Mouse (Mus musculus): ENCODE measurements around the gene Hoxa4. TPM values are rescaled to one million over a fixed set of nuclear protein-coding genes. Genes with fewer than 3 reads are reported as not detected.

Hoxa4 gene
- polyA plus RNA-seq, 1 experiment from 2014 or later = 0.13 TPM

- Histone ChIP-seq H3K27me3 (ENCODE audit: control insufficient read depth, insufficient read depth, low read depth, low read length) (peaks cover 62% of the 10 kb centered on the region), H3K4me1 (ENCODE audit: control insufficient read depth, low read depth, low read length) (peaks cover 3% of the 10 kb centered on the region; the same call in 1 of the 2 replicates), H3K9me3 (replicated peaks; ENCODE audit: control insufficient read depth, low read length) (no peaks in the 10 kb centered on the region), H3K4me3 (ENCODE audit: low read depth, low read length) (no peak overlapping the region), H3K36me3 (ENCODE audit: control insufficient read depth, insufficient read depth) (no peaks in the 10 kb centered on the region), H3K27ac (ENCODE audit: low read length) (no peak overlapping the region), H3K4me2 (ENCODE audit: low read depth, low read length) (no peak overlapping the region), H3K9ac (ENCODE audit: low read depth, low read length) (no peak overlapping the region)
- WGBS (ENCODE audit: insufficient replicate concordance) = 41% methylated on average over 3 of the region's 3 CpGs
- ATAC-seq (ENCODE audit: low read depth) = no peak
These were observed 5.7 kb downstream of the Hoxa4 start for GRCm38 (mm10) chr6:52185834-52186233.

DNA sequence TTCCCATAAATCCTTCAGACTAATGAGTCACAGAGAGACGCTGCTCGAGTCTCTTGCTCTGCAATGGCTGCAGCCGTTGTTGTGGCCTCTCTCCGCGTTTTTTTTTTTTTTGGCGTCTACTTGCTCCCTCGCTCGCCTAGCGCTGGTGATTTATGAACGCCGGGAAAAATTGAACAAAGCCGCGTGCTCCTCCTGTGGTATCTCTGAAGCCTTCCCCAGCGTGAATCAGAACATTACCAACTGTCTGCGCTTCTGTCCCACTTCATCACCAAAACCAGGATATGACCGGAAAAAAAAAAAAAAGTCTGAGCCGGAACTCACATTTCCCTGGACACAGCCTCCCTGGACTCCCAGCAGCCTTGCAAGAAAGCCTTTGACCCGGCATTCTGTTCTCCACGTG lies 6.3 kb downstream of the Hoxa4 start:
- H3K4me1 ChIP-seq (ENCODE audit: control insufficient read depth, low read depth, low read length) = peaks cover 3% of the 10 kb centered on the region; the same call in 1 of the 2 replicates
- no peaks in the 10 kb centered on the region for H3K9me3 ChIP-seq (replicated peaks; ENCODE audit: control insufficient read depth, low read length)
- H3K4me3 ChIP-seq (ENCODE audit: low read depth, low read length) = no peak overlapping the region
- H3K36me3 ChIP-seq (ENCODE audit: control insufficient read depth, insufficient read depth) = no peaks in the 10 kb centered on the region
- no peak overlapping the region for H3K27ac ChIP-seq (ENCODE audit: low read length)
- peaks cover 62% of the 10 kb centered on the region for H3K27me3 ChIP-seq (ENCODE audit: control insufficient read depth, insufficient read depth, low read depth, low read length)
- ATAC-seq (ENCODE audit: low read depth) = no peak
- H3K9ac ChIP-seq (ENCODE audit: low read depth, low read length) = no peak overlapping the region
- WGBS (ENCODE audit: insufficient replicate concordance) = 10% methylated on average over 19 of the region's 19 CpGs
- 0 out of 2 replicates have a peak overlapping the region, but pooled peaks have one; percentile 10 for H3K4me2 ChIP-seq (ENCODE audit: low read depth, low read length)

- Histone ChIP-seq H3K4me3 (ENCODE audit: low read depth, low read length) (no peak overlapping the region), H3K4me2 (ENCODE audit: low read depth, low read length) (no peak overlapping the region), H3K4me1 (ENCODE audit: control insufficient read depth, low read depth, low read length) (peaks cover 3% of the 10 kb centered on the region; the same call in 1 of the 2 replicates), H3K9me3 (replicated peaks; ENCODE audit: control insufficient read depth, low read length) (no peaks in the 10 kb centered on the region), H3K9ac (ENCODE audit: low read depth, low read length) (no peak overlapping the region), H3K27me3 (ENCODE audit: control insufficient read depth, insufficient read depth, low read depth, low read length) (peaks cover 62% of the 10 kb centered on the region), H3K36me3 (ENCODE audit: control insufficient read depth, insufficient read depth) (no peaks in the 10 kb centered on the region), H3K27ac (ENCODE audit: low read length) (no peak overlapping the region)
- no peak for ATAC-seq (ENCODE audit: low read depth)
- 35% methylated on average over 6 of the region's 6 CpGs for WGBS (ENCODE audit: insufficient replicate concordance)
These were observed 6.9 kb downstream of the Hoxa4 start for GRCm38 (mm10) chr6:52184668-52185067.

- no peaks in the 10 kb centered on the region for H3K9me3 ChIP-seq (replicated peaks; ENCODE audit: control insufficient read depth, low read length)
- peaks cover 3% of the 10 kb centered on the region; the same call in 1 of the 2 replicates for H3K4me1 ChIP-seq (ENCODE audit: control insufficient read depth, low read depth, low read length)
- WGBS (ENCODE audit: insufficient replicate concordance) = 40% methylated on average over 10 of the region's 10 CpGs
- peak; percentile 64 for ATAC-seq (ENCODE audit: low read depth)
- no peak overlapping the region for H3K27ac ChIP-seq (ENCODE audit: low read length)
- peaks cover 62% of the 10 kb centered on the region for H3K27me3 ChIP-seq (ENCODE audit: control insufficient read depth, insufficient read depth, low read depth, low read length)
- peak overlapping the region; percentile 27; the same call in 1 of the 2 replicates for H3K4me2 ChIP-seq (ENCODE audit: low read depth, low read length)
- H3K9ac ChIP-seq (ENCODE audit: low read depth, low read length) = no peak overlapping the region
- H3K36me3 ChIP-seq (ENCODE audit: control insufficient read depth, insufficient read depth) = no peaks in the 10 kb centered on the region
- no peak overlapping the region for H3K4me3 ChIP-seq (ENCODE audit: low read depth, low read length)
These were observed 8.1 kb downstream of the Hoxa4 start for GRCm38 (mm10) chr6:52183311-52184080.

DNA sequence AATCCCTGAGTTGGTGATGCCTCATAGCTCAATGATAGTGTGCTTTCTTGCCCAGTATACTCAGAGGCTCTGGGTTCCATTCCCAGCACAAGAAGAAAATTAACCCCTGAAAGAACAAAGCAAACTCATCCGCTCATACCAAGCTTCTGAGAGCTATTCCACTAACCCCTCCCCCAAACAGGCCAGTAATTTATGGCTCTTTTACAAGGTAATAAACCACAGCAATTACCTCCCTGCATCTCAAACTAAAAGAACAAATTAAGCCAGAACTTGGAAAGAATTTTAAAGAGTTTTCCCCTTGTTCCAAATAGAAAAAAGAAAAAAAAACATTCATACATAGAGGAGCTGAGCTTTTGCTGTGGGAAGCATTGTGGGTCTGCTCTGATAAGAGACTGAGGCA lies 8.8 kb downstream of the Hoxa4 start:
- Histone ChIP-seq H3K4me1 (ENCODE audit: control insufficient read depth, low read depth, low read length) (peaks cover 3% of the 10 kb centered on the region; the same call in 1 of the 2 replicates), H3K9ac (ENCODE audit: low read depth, low read length) (no peak overlapping the region), H3K36me3 (ENCODE audit: control insufficient read depth, insufficient read depth) (no peaks in the 10 kb centered on the region), H3K4me3 (ENCODE audit: low read depth, low read length) (no peak overlapping the region), H3K4me2 (ENCODE audit: low read depth, low read length) (no peak overlapping the region; the same call in 1 of the 2 replicates), H3K27me3 (ENCODE audit: control insufficient read depth, insufficient read depth, low read depth, low read length) (peaks cover 68% of the 10 kb centered on the region), H3K9me3 (replicated peaks; ENCODE audit: control insufficient read depth, low read length) (no peaks in the 10 kb centered on the region), H3K27ac (ENCODE audit: low read length) (no peak overlapping the region)
- 67% methylated on average over 1 of the region's 1 CpGs for WGBS (ENCODE audit: insufficient replicate concordance)
- no peak for ATAC-seq (ENCODE audit: low read depth)

DNA sequence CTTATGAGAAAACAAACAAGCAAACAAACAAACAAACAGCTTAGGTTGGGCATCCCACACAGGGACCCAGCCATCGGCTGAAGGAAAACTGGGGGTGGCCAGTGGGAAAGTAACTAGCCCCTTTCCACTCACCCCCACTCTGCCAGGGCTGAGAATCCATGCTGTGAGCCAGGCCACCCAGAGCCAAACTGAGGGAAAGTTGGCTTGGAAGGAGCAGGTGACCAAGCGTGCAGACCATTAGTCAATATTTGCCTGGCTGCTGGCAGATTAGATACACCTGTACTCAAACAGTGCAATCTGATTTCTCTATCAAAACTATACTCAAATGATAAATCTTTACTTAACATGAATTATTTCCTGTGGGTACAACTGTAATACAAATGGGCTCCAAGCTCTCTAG lies 9.5 kb downstream of the Hoxa4 start:
- H3K4me3 ChIP-seq (ENCODE audit: low read depth, low read length) = no peak overlapping the region
- H3K27ac ChIP-seq (ENCODE audit: low read length) = no peak overlapping the region
- peaks cover 3% of the 10 kb centered on the region; the same call in 1 of the 2 replicates for H3K4me1 ChIP-seq (ENCODE audit: control insufficient read depth, low read depth, low read length)
- H3K36me3 ChIP-seq (ENCODE audit: control insufficient read depth, insufficient read depth) = no peaks in the 10 kb centered on the region
- H3K4me2 ChIP-seq (ENCODE audit: low read depth, low read length) = no peak overlapping the region
- H3K27me3 ChIP-seq (ENCODE audit: control insufficient read depth, insufficient read depth, low read depth, low read length) = peaks cover 68% of the 10 kb centered on the region
- no peaks in the 10 kb centered on the region for H3K9me3 ChIP-seq (replicated peaks; ENCODE audit: control insufficient read depth, low read length)
- no peak for ATAC-seq (ENCODE audit: low read depth)
- 48% methylated on average over 2 of the region's 2 CpGs for WGBS (ENCODE audit: insufficient replicate concordance)
- no peak overlapping the region for H3K9ac ChIP-seq (ENCODE audit: low read depth, low read length)

- no peak overlapping the region for H3K4me3 ChIP-seq (ENCODE audit: low read depth, low read length)
- H3K9me3 ChIP-seq (replicated peaks; ENCODE audit: control insufficient read depth, low read length) = no peaks in the 10 kb centered on the region
- peaks cover 69% of the 10 kb centered on the region for H3K27me3 ChIP-seq (ENCODE audit: control insufficient read depth, insufficient read depth, low read depth, low read length)
- H3K27ac ChIP-seq (ENCODE audit: low read length) = no peak overlapping the region
- H3K9ac ChIP-seq (ENCODE audit: low read depth, low read length) = no peak overlapping the region
- no peaks in the 10 kb centered on the region for H3K36me3 ChIP-seq (ENCODE audit: control insufficient read depth, insufficient read depth)
- peaks cover 3% of the 10 kb centered on the region; the same call in 1 of the 2 replicates for H3K4me1 ChIP-seq (ENCODE audit: control insufficient read depth, low read depth, low read length)
- ATAC-seq (ENCODE audit: low read depth) = no peak
- WGBS (ENCODE audit: insufficient replicate concordance) = 50% methylated on average over 3 of the region's 3 CpGs
- no peak overlapping the region for H3K4me2 ChIP-seq (ENCODE audit: low read depth, low read length)
These were observed 10.8 kb downstream of the Hoxa4 start for GRCm38 (mm10) chr6:52180726-52181125.

DNA sequence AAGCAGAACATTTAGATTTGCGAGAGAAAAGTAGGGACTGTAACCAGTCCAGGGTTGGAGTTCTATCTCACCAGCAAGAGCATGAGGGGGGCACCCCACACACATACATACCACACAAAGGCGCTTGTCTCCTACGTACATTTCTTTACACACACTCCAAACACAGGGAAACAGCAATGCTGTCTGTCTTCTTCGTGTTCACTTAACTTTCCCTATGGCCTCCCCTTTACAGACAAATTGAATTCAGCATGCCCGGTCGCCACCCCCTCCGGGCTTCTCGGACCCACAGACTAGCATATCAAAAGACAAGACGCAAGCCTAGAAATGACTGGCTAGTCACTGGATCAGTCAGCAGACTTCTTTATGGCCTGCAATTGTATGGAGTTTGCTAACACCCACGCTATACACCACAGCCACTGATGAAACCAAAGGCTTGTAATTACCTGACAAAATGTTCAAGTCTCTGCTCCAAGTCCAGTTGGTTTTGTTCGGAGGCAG lies 11.3 kb downstream of the Hoxa4 start:
- Histone ChIP-seq H3K4me2 (ENCODE audit: low read depth, low read length) (no peak overlapping the region), H3K27me3 (ENCODE audit: control insufficient read depth, insufficient read depth, low read depth, low read length) (peaks cover 74% of the 10 kb centered on the region), H3K4me1 (ENCODE audit: control insufficient read depth, low read depth, low read length) (peaks cover 3% of the 10 kb centered on the region; the same call in 1 of the 2 replicates), H3K27ac (ENCODE audit: low read length) (no peak overlapping the region), H3K36me3 (ENCODE audit: control insufficient read depth, insufficient read depth) (no peaks in the 10 kb centered on the region), H3K9me3 (replicated peaks; ENCODE audit: control insufficient read depth, low read length) (no peaks in the 10 kb centered on the region), H3K4me3 (ENCODE audit: low read depth, low read length) (no peak overlapping the region), H3K9ac (ENCODE audit: low read depth, low read length) (no peak overlapping the region)
- WGBS (ENCODE audit: insufficient replicate concordance) = 40% methylated on average over 11 of the region's 11 CpGs
- ATAC-seq (ENCODE audit: low read depth) = no peak

DNA sequence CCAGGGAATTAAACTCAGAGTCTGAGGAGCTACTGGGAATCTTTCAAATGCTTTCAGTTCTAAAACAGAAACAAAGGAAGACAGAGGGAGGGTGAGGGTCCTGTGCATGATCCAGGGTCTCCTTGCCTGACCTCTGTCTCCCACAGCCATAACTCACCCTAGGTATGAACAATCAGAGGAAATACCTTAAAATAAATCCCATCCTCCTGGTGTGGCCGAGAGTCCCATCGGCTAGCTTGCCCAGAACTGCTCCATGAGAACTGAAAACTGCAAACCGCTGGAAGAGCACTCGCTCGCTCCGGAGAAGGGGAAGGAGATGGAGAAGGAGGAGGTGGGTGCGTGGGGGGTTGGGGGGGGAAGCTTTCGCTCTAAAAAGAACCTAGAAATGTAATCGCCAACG lies 11.9 kb downstream of the Hoxa4 start:
- 29% methylated on average over 10 of the region's 10 CpGs for WGBS (ENCODE audit: insufficient replicate concordance)
- ATAC-seq (ENCODE audit: low read depth) = no peak
- Histone ChIP-seq H3K4me1 (ENCODE audit: control insufficient read depth, low read depth, low read length) (peaks cover 3% of the 10 kb centered on the region; the same call in 1 of the 2 replicates), H3K36me3 (ENCODE audit: control insufficient read depth, insufficient read depth) (no peaks in the 10 kb centered on the region), H3K4me2 (ENCODE audit: low read depth, low read length) (no peak overlapping the region), H3K27ac (ENCODE audit: low read length) (no peak overlapping the region), H3K9me3 (replicated peaks; ENCODE audit: control insufficient read depth, low read length) (no peaks in the 10 kb centered on the region), H3K9ac (ENCODE audit: low read depth, low read length) (peak overlapping the region; percentile 14; the same call in 1 of the 2 replicates), H3K27me3 (ENCODE audit: control insufficient read depth, insufficient read depth, low read depth, low read length) (peaks cover 78% of the 10 kb centered on the region), H3K4me3 (ENCODE audit: low read depth, low read length) (no peak overlapping the region)

Data from liver, embryonic 16.5 days (tissue).